Mouse (Mus musculus) spleen, adult 12 weeks (tissue): ENCODE measurements around the gene Ufsp1.

ENCODE experiments used
- DNase-seq: peaks from one replicate; pipeline ENCODE4 v3.0.0; 2022; ENCODE audit warnings: low spot score

Ufsp1 gene

DNA sequence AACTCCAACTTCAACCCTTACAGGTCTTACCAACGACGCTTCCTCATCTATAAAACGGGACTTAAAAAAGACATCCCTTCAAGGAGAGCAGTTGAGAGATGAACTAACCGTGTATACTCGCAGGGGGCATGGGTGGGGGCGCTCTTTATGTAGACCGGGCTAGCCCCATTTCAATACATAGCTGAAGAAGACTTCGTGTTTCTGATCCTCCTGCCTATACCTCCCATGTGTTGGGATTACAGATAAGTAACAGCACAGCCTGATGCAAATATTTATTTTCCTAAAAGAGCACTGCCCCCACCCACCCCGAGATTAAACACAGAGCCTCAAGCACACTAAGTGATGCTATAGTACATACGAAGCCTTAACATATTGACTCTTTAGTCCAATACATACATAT is 39.9 kb downstream of the Ufsp1 start:
- DNase-seq, result no peak

- no peak for DNase-seq
Observed at GRCm38 (mm10) chr5:137335066-137335465, 40.6 kb downstream of the Ufsp1 start.

- DNase-seq, result no peak
Observed at GRCm38 (mm10) chr5:137337190-137337589, 42.8 kb downstream of the Ufsp1 start.

DNA sequence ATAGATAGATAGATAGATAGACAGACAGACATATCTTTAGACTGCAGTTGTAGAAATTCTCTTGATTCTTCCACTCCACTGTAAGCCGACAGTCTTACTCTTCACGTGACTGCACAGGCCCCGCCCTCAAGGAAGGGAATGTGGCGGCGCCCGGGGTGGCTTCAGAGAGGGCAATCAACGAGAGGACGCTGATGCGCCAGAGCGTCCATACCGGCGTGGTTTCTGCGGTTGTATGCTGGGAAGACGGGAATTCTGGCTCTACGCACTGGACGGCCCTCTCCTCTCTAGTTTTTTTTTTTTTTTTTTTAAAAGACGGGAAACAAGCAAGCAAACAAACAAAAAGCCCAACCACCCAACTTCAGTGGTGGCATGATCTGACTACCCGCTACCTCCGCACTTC is 43.8 kb downstream of the Ufsp1 start:
- DNase-seq, result peak; percentile 74

DNA sequence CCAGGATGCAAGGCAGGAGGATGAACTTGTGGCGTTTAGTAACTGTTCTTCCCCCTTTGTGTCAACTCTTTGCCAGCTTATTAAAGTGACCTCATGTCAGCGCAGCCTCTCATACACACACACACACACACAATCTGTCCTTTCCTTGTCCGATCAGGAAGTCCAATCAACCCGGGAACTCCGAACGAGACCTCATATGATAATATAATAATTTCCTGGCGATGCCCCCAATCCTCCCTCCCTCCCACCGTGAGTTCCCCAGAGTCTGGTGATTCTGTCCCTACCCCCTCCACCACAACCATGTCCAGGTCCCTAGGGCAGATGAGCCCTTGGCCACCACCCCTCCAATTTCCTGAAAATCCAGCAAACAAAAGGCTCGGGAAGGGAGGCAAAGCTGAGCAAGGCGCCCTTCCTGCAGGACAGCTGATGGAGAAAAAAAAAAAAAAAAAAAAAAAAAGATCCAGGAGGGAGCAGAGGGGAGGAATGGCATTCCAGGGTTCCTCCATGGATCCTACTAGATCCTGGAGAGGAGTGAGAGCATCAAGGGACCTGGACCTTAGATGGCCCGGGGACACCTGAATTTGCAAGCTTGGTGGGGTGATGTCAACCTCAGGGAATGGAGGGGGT is 44.3 kb downstream of the Ufsp1 start:
- no peak for DNase-seq

- DNase-seq, result no peak
Observed at GRCm38 (mm10) chr5:137339290-137339979, 45.0 kb downstream of the Ufsp1 start.

- no peak for DNase-seq
Observed at GRCm38 (mm10) chr5:137340222-137340621, 45.8 kb downstream of the Ufsp1 start.

GRCm38 (mm10) chr5:137342407-137343012 is 48.1 kb downstream of the Ufsp1 start:
- DNase-seq, result no peak

GRCm38 (mm10) chr5:137343412-137343811 is 49.0 kb downstream of the Ufsp1 start:
- DNase-seq, result no peak

- no peak for DNase-seq
Observed at GRCm38 (mm10) chr5:137343869-137344268, 49.4 kb downstream of the Ufsp1 start.
